Mouse (Mus musculus) inflammation-experienced regulatory T-cells, adult 6 months (primary cell): ENCODE measurements around the gene Ccpg1. TPM values are rescaled to one million over a fixed set of nuclear protein-coding genes. Genes with fewer than 3 reads are reported as not detected.

Experiments used
- ATAC-seq: one replicate; pipeline ENCODE4 v1.8.0; 2017
- polyA plus RNA-seq, 3 experiments: library from polyadenylated mRNA; unstranded; fragments of 100-300 nt; shearing (Covaris generic); gene quantifications; one replicate each; pipeline ENCODE4 v1.2.1; 2017

Gene Ccpg1
- polyA plus RNA-seq, 3 experiments from 2014 or later = 71.4 to 95.7 (median 89.4) TPM

- no peak for ATAC-seq
Measured at GRCm38 (mm10) chr9:73047906-73048305, 62.7 kb downstream of the Ccpg1 start.

GRCm38 (mm10) chr9:73048927-73049326 lies 63.7 kb downstream of the Ccpg1 start:
- no peak for ATAC-seq

GRCm38 (mm10) chr9:73049833-73050232 lies 64.6 kb downstream of the Ccpg1 start:
- ATAC-seq = no peak

GRCm38 (mm10) chr9:73050606-73051005 lies 65.4 kb downstream of the Ccpg1 start:
- ATAC-seq = no peak

- peak; percentile 69 for ATAC-seq
Measured at GRCm38 (mm10) chr9:73055441-73055911, 70.2 kb downstream of the Ccpg1 start.

GRCm38 (mm10) chr9:73059224-73059623 lies 74.0 kb downstream of the Ccpg1 start:
- ATAC-seq = no peak

GRCm38 (mm10) chr9:73063621-73064290 lies 78.5 kb downstream of the Ccpg1 start:
- no peak for ATAC-seq

Other genes with a start within 250 kb of the Ccpg1 start
- under 1 TPM in 1 of 3 experiments, not detected in 2; 0.26 TPM for gene Prtg, start 178.6 kb upstream of the Ccpg1 start, polyA plus RNA-seq
- gene Pygo1, start 59.8 kb upstream of the Ccpg1 start, polyA plus RNA-seq = not detected
- 1 to 10 TPM; 3.8 to 5.0 (median 4.1) TPM for gene Dyx1c1, start 26.6 kb upstream of the Ccpg1 start, polyA plus RNA-seq
- not detected for gene Gm44503, start 26.6 kb upstream of the Ccpg1 start, polyA plus RNA-seq
- gene Ccpg1os, start within 50 bp of the Ccpg1 start, polyA plus RNA-seq = 10 to 100 TPM in 1 of 3 experiments, 1 to 10 TPM in 2; 5.6 to 12.9 (median 8.4) TPM
- 10 to 100 TPM; 12.0 to 19.6 (median 15.1) TPM for gene Pigb, start 54.9 kb downstream of the Ccpg1 start, polyA plus RNA-seq
- gene Rab27a, start 59.4 kb downstream of the Ccpg1 start, polyA plus RNA-seq = 10 to 100 TPM; 36.2 to 83.0 (median 39.9) TPM
- under 1 TPM in 1 of 3 experiments, not detected in 2; 0.28 TPM for gene Khdc3, start 116.4 kb downstream of the Ccpg1 start, polyA plus RNA-seq
- not detected for gene Gm20509, start 117.0 kb downstream of the Ccpg1 start, polyA plus RNA-seq
- gene Rsl24d1, start 128.0 kb downstream of the Ccpg1 start, polyA plus RNA-seq = 10 to 100 TPM; 81.9 to 88.8 (median 83.1) TPM